Mouse (Mus musculus) midbrain, embryonic 11.5 days (tissue): ENCODE measurements around the gene Sipa1l1. TPM values are rescaled to one million over a fixed set of nuclear protein-coding genes. Genes with fewer than 3 reads are reported as not detected.

Experiments
- ATAC-seq: fragments of 200-750 bp; cut with Nextera tagmentation; 2 replicates; pipeline ENCODE4 v1.8.0; 2017; ENCODE audit warnings: moderate TSS enrichment, moderate library complexity; ENCODE audit not compliant: low FRiP score
- DNase-seq: peaks from one replicate; pipeline ENCODE4 v3.0.0; 2015; ENCODE audit warnings: low spot score; ENCODE audit errors: missing footprints
- H3K27ac ChIP-seq: fragments of 300-500 bp; sonication (generic); 2 replicates; pipeline ENCODE4 v1.5.1; 2014; ENCODE audit warnings: low read depth, low read length
- H3K27me3 ChIP-seq: fragments of 300-500 bp; sonication (generic); 2 replicates; pipeline ENCODE4 v1.6.1; 2014; ENCODE audit warnings: mild to moderate bottlenecking, low read length, moderate library complexity, mixed read lengths; ENCODE audit not compliant: control insufficient read depth, insufficient read depth
- H3K36me3 ChIP-seq: fragments of 300-500 bp; sonication (generic); 2 replicates; pipeline ENCODE4 v1.6.1; 2014; ENCODE audit warnings: mild to moderate bottlenecking, low read length, moderate library complexity, mixed read lengths; ENCODE audit not compliant: control insufficient read depth, insufficient read depth
- H3K4me1 ChIP-seq: fragments of 300-500 bp; sonication (generic); 2 replicates; pipeline ENCODE4 v1.6.1; 2014; ENCODE audit warnings: low read length; ENCODE audit not compliant: control insufficient read depth, insufficient read depth
- H3K4me2 ChIP-seq: fragments of 300-500 bp; sonication (generic); 2 replicates; pipeline ENCODE4 v1.6.1; 2014; ENCODE audit warnings: mild to moderate bottlenecking, moderate library complexity
- H3K4me3 ChIP-seq: fragments of 300-500 bp; sonication (generic); 2 replicates; pipeline ENCODE4 v1.5.1; 2014; ENCODE audit warnings: low read depth, low read length
- H3K9ac ChIP-seq: fragments of 300-500 bp; sonication (generic); 2 replicates; pipeline ENCODE4 v1.6.1; 2014; ENCODE audit warnings: low read length
- H3K9me3 ChIP-seq: fragments of 300-500 bp; sonication (generic); 2 replicates; pipeline ENCODE4 v1.6.1; 2016; ENCODE audit warnings: low read length; ENCODE audit not compliant: control insufficient read depth
- WGBS: fragments of 180-500 bp; shearing (Covaris S2); extraction: QIAGEN DNeasy Blood & Tissue Kit; methylation state at CpG from one replicate; pipeline ENCODE4 v1.1.7; 2014; 5-methylcytosine and 5-hydroxymethylcytosine counted together
- polyA plus RNA-seq: library from polyadenylated mRNA; unstranded; fragments of >200 nt; fragmentation: Nextera tagmentation; extraction: Ambion mirVana; gene quantifications from 2 replicates; pipeline ENCODE4 v1.2.1, GENCODE M21; 2014

Gene Sipa1l1
- polyA plus RNA-seq, 1 experiment from 2014 or later, result 24.1 TPM

DNA sequence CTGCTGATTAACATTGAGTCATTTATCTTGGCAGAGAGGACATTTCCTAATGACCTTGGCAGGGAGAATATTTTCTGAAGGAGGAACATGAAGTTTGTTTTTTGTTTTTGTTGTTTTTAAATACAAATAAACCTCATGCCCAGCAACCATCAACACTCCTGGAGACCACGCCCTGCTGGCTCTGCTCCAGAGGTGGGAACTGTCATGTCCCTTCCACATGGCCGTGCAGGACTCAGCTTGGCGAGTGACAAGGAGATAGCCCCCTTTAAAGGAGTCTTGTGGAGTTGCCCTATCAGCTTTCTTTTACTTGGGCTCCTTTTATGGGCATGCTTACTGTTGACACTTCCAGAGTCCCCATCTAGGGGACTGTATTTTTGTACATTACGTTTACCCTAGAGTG, 136.9 kb downstream of the Sipa1l1 start:
- H3K36me3 ChIP-seq, result no peaks in the 10 kb centered on the region
- DNase-seq (peak; percentile 28), ATAC-seq (no peak)
- 87% methylated on average over 4 of the region's 4 CpGs for WGBS
- H3K4me1 ChIP-seq, result no peaks in the 10 kb centered on the region
- no peaks in the 10 kb centered on the region for H3K9me3 ChIP-seq
- H3K9ac ChIP-seq, result no peak overlapping the region
- no peak overlapping the region for H3K4me3 ChIP-seq
- no peak overlapping the region for H3K4me2 ChIP-seq
- H3K27ac ChIP-seq, result no peak overlapping the region
- no peaks in the 10 kb centered on the region for H3K27me3 ChIP-seq

DNA sequence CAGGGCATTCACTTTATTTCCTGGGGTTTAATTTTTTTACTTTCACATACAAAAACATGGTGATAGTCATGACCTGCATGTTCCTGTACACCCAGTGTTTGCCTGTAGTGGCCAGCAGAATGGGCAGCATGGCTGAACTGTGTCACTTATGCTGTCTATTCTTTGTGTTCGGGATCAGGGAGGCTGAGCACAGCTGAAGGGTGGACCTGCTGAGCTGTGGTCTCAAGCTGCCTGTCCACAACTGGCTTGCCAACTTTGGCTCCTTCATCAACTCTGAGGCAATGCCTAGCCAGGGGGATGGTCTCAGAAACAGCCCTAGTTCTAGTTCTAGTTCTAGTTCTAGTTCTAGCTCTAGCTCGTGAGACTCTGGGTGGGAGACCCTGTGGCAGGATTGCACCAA, 142.5 kb downstream of the Sipa1l1 start:
- Histone ChIP-seq H3K4me2 (no peak overlapping the region), H3K27me3 (no peaks in the 10 kb centered on the region), H3K9ac (no peak overlapping the region), H3K4me1 (no peaks in the 10 kb centered on the region; the same call in 1 of the 2 replicates), H3K36me3 (no peaks in the 10 kb centered on the region), H3K27ac (no peak overlapping the region), H3K9me3 (no peaks in the 10 kb centered on the region), H3K4me3 (no peak overlapping the region)
- ATAC-seq, result no peak
- DNase-seq, result no peak
- 66% methylated on average over 2 of the region's 2 CpGs for WGBS

DNA sequence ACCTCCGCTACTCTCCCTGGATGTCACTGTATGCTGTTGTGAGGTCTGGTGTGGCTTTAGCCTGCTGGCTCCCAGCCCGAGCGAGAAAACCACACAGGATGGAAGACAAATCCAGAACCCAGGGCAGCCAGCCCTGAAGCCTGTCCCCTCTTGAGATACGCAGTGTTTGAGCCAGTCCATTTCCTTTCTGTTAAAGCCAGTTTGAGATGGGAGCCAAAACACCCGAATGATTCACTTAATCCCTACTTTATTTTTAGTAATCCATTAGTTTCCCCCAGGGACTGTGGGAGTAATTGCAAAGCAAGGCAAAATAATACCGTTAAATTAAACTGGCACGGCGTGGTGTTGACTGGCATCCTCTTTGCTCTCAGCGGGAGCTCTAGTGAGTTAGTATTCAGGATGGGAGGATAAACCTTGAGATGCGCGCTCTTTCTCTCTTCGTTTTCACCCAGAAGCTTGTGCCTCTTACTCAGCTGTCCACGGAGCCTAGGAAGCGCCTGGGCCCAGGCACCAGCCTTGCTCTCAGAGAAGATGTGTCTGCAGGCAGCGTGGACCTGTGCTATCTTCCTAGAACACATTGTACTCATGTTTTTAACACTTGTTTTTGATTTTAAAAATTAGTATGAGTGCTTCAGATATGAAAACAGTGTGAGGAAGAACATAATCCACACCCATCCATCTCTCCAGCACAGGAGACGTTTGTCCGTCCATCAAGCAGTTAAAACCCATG, 143.1 kb downstream of the Sipa1l1 start:
- no peaks in the 10 kb centered on the region for H3K36me3 ChIP-seq
- ATAC-seq (no peak), DNase-seq (no peak)
- no peaks in the 10 kb centered on the region for H3K27me3 ChIP-seq
- no peak overlapping the region for H3K4me2 ChIP-seq
- H3K9ac ChIP-seq, result no peak overlapping the region
- 59% methylated on average over 17 of the region's 17 CpGs for WGBS
- no peak overlapping the region for H3K4me3 ChIP-seq
- H3K4me1 ChIP-seq, result no peaks in the 10 kb centered on the region; the same call in 1 of the 2 replicates
- no peak overlapping the region for H3K27ac ChIP-seq
- no peaks in the 10 kb centered on the region for H3K9me3 ChIP-seq

DNA sequence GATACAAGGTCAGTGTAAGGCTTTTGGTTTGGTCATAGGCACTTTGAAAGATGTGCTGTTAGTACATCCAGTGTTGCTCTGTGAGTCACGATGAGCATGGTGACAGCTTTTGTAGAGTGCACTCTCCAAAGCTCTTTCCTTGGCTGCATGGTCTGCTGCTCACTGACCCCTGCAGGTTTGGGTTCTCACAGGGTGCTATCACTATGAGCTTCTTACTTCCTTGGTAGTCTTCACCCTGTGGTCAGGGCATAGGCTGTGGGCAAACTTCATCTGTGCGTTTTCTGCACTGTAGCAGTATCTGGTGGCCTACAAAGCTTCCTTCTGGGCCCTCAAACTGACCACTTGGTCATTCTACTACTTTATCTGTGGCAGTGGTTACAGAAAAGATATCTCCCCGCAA, 144.0 kb downstream of the Sipa1l1 start:
- Histone ChIP-seq H3K4me3 (no peak overlapping the region), H3K9me3 (no peaks in the 10 kb centered on the region), H3K9ac (no peak overlapping the region), H3K4me2 (no peak overlapping the region), H3K4me1 (no peaks in the 10 kb centered on the region; the same call in 1 of the 2 replicates), H3K36me3 (no peaks in the 10 kb centered on the region), H3K27ac (no peak overlapping the region), H3K27me3 (no peaks in the 10 kb centered on the region)
- ATAC-seq (no peak), DNase-seq (no peak)
- WGBS, result 90% methylated on average over 3 of the region's 3 CpGs

DNA sequence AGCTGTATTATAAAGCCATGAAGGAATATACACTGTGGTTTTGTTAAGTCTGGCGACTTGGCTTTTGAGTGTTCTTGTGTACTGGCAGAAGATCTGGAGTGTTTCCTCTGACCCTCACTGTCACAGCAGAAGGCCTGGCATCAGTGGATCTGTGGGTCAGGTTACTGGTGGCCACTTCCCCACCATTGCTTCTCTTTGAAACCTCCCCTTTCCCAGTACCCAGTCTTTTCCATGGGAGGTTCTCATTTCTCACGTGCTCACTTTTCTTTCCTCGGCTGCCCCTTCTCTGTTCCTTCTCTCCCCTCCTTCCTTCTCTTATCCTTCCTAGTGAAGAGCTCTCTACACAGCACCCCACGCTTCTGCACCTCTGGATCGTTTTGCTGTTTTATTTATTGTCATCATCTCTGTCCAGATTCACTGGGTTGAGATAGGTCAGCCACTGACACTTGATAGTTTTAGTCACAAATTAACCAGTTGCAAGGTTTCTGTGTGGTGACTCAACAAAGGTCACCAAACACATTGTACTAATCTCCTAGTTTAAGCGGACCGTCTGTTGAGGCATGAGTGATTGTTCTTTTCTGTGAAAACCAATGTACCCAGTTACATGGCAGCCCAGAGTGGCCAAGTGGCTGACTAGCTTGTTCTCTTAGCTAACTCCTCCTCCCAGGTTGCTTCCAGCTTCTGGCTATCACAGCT, 150.5 kb downstream of the Sipa1l1 start:
- DNase-seq, result no peak
- 85% methylated on average over 7 of the region's 7 CpGs for WGBS
- Histone ChIP-seq H3K27me3 (no peaks in the 10 kb centered on the region), H3K36me3 (no peaks in the 10 kb centered on the region), H3K27ac (no peak overlapping the region), H3K4me3 (no peak overlapping the region), H3K4me2 (no peak overlapping the region), H3K9ac (no peak overlapping the region), H3K4me1 (0 out of 2 replicates have a peak, but pooled peaks cover 3% of the 10 kb centered on the region), H3K9me3 (no peaks in the 10 kb centered on the region)
- no peak for ATAC-seq

DNA sequence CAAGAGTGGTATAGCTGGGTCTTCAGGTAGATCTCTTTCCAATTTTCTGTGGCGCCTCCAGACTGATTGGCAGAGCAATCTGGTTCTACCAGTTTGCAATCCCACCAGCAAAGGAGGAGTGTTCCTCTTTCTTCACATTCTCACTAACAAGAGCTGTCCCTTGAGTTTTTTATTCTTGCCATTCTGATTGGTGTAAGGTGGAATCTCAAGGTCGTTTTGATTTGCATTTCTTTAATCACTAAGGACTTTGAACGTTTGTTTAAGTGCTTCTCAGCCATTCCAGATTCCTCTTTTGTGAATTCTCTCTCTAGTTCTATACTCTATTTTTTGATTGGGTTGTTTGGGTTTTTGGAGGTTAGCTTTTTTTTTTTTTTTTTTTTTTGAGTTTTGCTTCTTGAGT, 151.1 kb downstream of the Sipa1l1 start:
- Histone ChIP-seq H3K9ac (no peak overlapping the region), H3K4me2 (no peak overlapping the region), H3K4me3 (no peak overlapping the region), H3K27me3 (no peaks in the 10 kb centered on the region), H3K4me1 (0 out of 2 replicates have a peak, but pooled peaks cover 3% of the 10 kb centered on the region), H3K9me3 (no peaks in the 10 kb centered on the region), H3K36me3 (no peaks in the 10 kb centered on the region), H3K27ac (no peak overlapping the region)
- DNase-seq (no peak), ATAC-seq (no peak)
- WGBS, result 66% methylated on average over 3 of the region's 3 CpGs

DNA sequence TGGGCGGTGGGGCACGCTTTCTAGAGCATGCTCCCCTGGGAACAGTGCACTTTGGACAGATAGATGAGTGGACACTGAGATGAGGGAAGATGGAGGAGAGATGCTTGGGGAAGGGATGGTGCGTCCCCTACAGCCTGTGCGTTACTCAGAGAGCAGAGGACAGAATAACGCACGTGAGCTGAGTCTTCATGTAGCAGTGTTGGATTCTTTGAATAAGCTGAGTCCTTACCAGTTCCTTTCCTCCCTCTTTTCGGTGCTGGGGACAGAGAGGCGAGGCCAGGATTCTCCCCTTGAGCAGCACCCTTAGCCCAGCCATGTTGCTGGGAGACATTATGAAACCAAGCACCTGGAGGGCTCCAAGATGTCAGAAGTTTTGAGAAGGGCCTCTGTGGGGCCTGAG, 152.3 kb downstream of the Sipa1l1 start:
- no peak overlapping the region for H3K4me3 ChIP-seq
- H3K9me3 ChIP-seq, result no peaks in the 10 kb centered on the region
- 0 out of 2 replicates have a peak, but pooled peaks cover 3% of the 10 kb centered on the region for H3K4me1 ChIP-seq
- 86% methylated on average over 8 of the region's 8 CpGs for WGBS
- no peak overlapping the region for H3K9ac ChIP-seq
- no peaks in the 10 kb centered on the region for H3K36me3 ChIP-seq
- no peak overlapping the region for H3K4me2 ChIP-seq
- H3K27ac ChIP-seq, result no peak overlapping the region
- ATAC-seq (no peak), DNase-seq (no peak)
- H3K27me3 ChIP-seq, result no peaks in the 10 kb centered on the region

DNA sequence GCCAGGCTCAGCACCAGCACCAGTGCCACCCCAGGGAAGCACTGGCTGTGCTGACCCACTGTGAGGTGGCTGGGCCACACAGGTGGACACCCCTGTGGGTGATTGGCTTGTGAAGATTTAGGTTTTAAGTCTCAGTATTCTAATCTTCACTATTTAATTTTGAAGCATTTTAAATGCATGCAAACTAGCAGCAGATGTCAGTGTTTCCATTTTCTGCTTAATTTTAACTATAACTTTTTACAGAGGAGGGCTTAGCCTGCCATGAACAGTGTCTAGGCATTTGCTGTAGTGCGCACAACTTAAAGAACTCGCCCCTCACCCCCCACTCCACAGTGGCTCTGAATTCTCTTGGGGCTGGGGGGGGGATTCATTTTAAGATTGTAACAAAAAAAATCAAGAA, 152.7 kb downstream of the Sipa1l1 start:
- Histone ChIP-seq H3K9ac (no peak overlapping the region), H3K27me3 (no peaks in the 10 kb centered on the region), H3K4me1 (0 out of 2 replicates have a peak, but pooled peaks cover 3% of the 10 kb centered on the region), H3K4me3 (no peak overlapping the region), H3K9me3 (no peaks in the 10 kb centered on the region), H3K36me3 (no peaks in the 10 kb centered on the region), H3K27ac (no peak overlapping the region), H3K4me2 (no peak overlapping the region)
- ATAC-seq (no peak), DNase-seq (no peak)
- 91% methylated on average over 2 of the region's 2 CpGs for whole genome bisulfite sequencing

DNA sequence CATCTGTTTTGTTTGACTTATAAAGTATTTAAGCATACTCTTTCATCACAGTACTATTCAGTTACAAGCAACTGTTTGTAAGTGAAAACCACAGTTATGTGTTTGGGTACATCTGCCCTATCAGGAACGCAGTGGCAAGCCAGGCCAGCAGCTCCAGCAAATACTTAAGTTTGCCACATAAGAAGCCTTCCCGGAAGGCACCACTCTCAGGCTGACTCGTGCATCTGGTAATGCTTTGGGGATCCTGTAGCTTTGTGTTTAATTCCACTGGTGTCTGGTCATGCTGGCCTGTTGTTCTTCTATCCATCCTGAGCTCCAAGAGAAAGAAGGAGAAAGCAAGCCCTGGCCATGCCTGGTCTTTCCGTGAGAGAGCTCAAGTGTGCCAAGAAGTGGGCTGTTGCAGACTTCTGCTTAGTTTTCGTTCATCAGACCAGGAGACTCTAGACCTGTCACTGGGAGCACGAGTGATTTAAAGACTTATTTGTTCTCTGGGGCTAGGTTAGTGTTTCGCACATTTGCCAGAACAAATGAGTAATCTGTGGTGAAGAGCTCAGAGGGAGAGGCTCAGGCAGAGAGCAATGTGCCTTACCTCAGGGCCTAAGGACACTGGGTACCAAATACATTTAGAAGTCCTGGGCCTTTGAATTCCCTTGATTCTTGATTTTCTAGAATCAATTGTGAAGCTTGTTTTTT, 153.8 kb downstream of the Sipa1l1 start:
- Histone ChIP-seq H3K4me3 (no peak overlapping the region), H3K9me3 (no peaks in the 10 kb centered on the region), H3K4me1 (0 out of 2 replicates have a peak, but pooled peaks cover 3% of the 10 kb centered on the region), H3K36me3 (no peaks in the 10 kb centered on the region), H3K9ac (no peak overlapping the region), H3K4me2 (no peak overlapping the region), H3K27ac (no peak overlapping the region), H3K27me3 (no peaks in the 10 kb centered on the region)
- WGBS, result 72% methylated on average over 7 of the region's 7 CpGs
- no peak for DNase-seq
- no peak for ATAC-seq
